Mouse (Mus musculus) midbrain, embryonic 14.5 days (tissue): ENCODE measurements around the gene Pink1. TPM values are rescaled to one million over a fixed set of nuclear protein-coding genes. Genes with fewer than 3 reads are reported as not detected.

Experiments
- ATAC-seq: fragments of 200-750 bp; cut with Nextera tagmentation; 2 replicates; pipeline ENCODE4 v1.8.0; 2017; ENCODE audit warnings: moderate number of reproducible peaks, moderate library complexity; ENCODE audit not compliant: low FRiP score, low TSS enrichment
- DNase-seq: peaks from one replicate; pipeline ENCODE4 v3.0.0-alpha.2; 2015
- H3K27ac ChIP-seq: fragments of 300-500 bp; sonication (generic); replicated peaks from 2 replicates; pipeline ENCODE4 v1.5.1; 2014; ENCODE audit warnings: mild to moderate bottlenecking, low read depth, low read length, moderate library complexity
- H3K27me3 ChIP-seq: fragments of 300-500 bp; sonication (generic); 2 replicates; pipeline ENCODE4 v1.6.1; 2014; ENCODE audit warnings: low read length, control low read depth, mixed read lengths; ENCODE audit not compliant: control insufficient read depth, insufficient read depth
- H3K36me3 ChIP-seq: fragments of 300-500 bp; sonication (generic); 2 replicates; pipeline ENCODE4 v1.6.1; 2014; ENCODE audit warnings: low read length, control low read depth; ENCODE audit not compliant: control insufficient read depth, insufficient read depth
- H3K4me1 ChIP-seq: fragments of 300-500 bp; sonication (generic); 2 replicates; pipeline ENCODE4 v1.6.1; 2014; ENCODE audit warnings: mild to moderate bottlenecking, antibody characterized with exemption, low read length, control low read depth; ENCODE audit not compliant: control insufficient read depth, insufficient read depth
- H3K4me2 ChIP-seq: fragments of 300-500 bp; sonication (generic); 2 replicates; pipeline ENCODE4 v1.6.1; 2014; ENCODE audit warnings: mild to moderate bottlenecking, low read length, moderate library complexity
- H3K4me3 ChIP-seq: fragments of 300-500 bp; sonication (generic); replicated peaks from 2 replicates; pipeline ENCODE4 v1.5.1; 2014; ENCODE audit warnings: low read depth, low read length
- H3K9ac ChIP-seq: fragments of 300-500 bp; sonication (generic); replicated peaks from 2 replicates; pipeline ENCODE4 v1.6.1; 2014; ENCODE audit warnings: mild to moderate bottlenecking, low read length, moderate library complexity
- H3K9me3 ChIP-seq: fragments of 300-500 bp; sonication (generic); 2 replicates; pipeline ENCODE4 v1.6.1; 2016; ENCODE audit warnings: low read length, control low read depth, mixed read lengths; ENCODE audit not compliant: control insufficient read depth
- WGBS: fragments of 180-500 bp; shearing (Covaris S2); extraction: QIAGEN DNeasy Blood & Tissue Kit; methylation state at CpG from one replicate; pipeline ENCODE4 v1.1.7; 2014; 5-methylcytosine and 5-hydroxymethylcytosine counted together
- polyA plus RNA-seq: library from polyadenylated mRNA; unstranded; fragments of >200 nt; fragmentation: Nextera tagmentation; extraction: Ambion mirVana; gene quantifications from 2 replicates; pipeline ENCODE4 v1.2.1, GENCODE M21; 2014

The Pink1 gene
- polyA plus RNA-seq, 1 experiment from 2014 or later, result 54.1 TPM

DNA sequence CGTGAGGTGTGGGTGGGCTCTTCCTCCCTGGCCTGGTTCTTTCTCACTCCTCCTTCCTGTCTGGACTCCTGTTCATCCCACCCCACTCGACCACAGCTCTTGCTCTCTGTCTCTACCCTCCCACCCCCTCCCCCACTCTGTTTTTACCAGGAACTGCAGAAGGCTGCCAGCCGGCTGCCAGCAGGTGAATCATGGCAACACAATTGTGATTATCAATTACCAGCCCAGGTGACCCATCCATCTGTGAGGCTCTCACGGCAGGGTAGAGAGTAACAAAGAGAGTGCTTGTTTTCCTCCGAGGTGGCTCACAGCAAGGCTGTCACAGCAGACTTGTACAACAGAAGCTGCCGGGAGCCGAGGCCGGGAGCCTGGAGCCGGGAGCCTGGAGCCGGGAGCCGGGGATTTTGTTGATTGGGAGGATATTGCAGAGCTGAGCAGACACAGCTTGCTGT is 35.3 kb upstream of the Pink1 start:
- ATAC-seq, result no peak

DNA sequence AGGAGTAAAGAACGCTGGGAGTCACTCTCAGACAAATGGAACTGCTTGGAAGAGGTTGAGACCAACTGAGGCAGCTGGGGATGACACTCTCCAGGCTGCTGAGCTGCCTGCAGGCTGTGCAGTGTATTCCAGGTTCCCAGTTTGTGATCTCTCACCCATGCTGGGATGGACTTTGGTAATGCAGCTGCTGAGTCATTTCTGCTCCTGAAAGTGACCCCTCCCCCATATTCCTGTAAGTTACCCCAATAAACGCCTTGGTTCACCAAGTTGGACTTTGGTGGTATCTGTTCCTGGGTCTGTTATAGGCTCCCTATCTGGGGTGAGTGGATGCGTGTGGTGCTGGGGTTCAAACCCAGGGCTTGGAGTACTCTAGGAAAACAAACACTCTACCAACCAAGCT is 32.1 kb upstream of the Pink1 start:
- 75% methylated on average over 3 of the region's 3 CpGs for WGBS
- Histone ChIP-seq H3K4me1 (peaks cover 7% of the 10 kb centered on the region; the same call in 1 of the 2 replicates), H3K36me3 (no peaks in the 10 kb centered on the region)

More for the DNA sequence above, 35.3 kb upstream of the Pink1 start:
- no peak overlapping the region for H3K4me3 ChIP-seq
- H3K4me2 ChIP-seq, result peak overlapping the region; percentile 26
- no peaks in the 10 kb centered on the region for H3K9me3 ChIP-seq
- DNase-seq, result peak; percentile 50
- peaks cover 7% of the 10 kb centered on the region; the same call in 1 of the 2 replicates for H3K4me1 ChIP-seq
- 5% methylated on average over 11 of the region's 11 CpGs for WGBS
- H3K9ac ChIP-seq, result peak overlapping the region; percentile 29; the same call in 1 of the 2 replicates
- no peaks in the 10 kb centered on the region; the same call in 1 of the 2 replicates for H3K27me3 ChIP-seq
- H3K36me3 ChIP-seq, result no peaks in the 10 kb centered on the region
- H3K27ac ChIP-seq, result peak overlapping the region; percentile 52

DNA sequence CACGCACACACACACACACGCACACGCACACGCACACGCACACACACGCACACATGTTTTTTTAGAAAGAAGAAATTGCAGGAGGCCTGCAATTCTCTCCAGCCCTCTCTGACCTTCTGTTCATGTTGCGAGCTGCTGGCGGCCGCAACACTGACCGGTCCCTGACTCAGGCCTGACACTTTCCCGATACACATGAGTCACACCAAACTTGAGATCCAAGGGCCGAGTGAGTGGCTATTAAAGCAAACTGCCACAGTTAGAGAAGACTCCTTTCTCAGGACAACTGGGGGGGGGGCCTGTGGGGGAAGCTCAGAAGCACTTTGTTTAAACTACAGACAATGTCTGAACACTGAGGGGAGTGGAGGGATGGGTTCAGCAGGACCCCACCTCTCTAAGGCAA is 30.4 kb upstream of the Pink1 start:
- Histone ChIP-seq H3K9me3 (no peaks in the 10 kb centered on the region), H3K4me3 (no peak overlapping the region), H3K4me2 (no peak overlapping the region), H3K9ac (no peak overlapping the region), H3K36me3 (no peaks in the 10 kb centered on the region), H3K27ac (no peak overlapping the region), H3K4me1 (peaks cover 5% of the 10 kb centered on the region; the same call in 1 of the 2 replicates), H3K27me3 (no peaks in the 10 kb centered on the region; the same call in 1 of the 2 replicates)
- DNase-seq (no peak), ATAC-seq (no peak)
- 92% methylated on average over 12 of the region's 12 CpGs for WGBS

More for the DNA sequence above, 32.1 kb upstream of the Pink1 start:
- DNase-seq, result no peak
- Histone ChIP-seq H3K9me3 (no peaks in the 10 kb centered on the region), H3K4me2 (no peak overlapping the region), H3K4me3 (no peak overlapping the region), H3K27ac (no peak overlapping the region), H3K27me3 (no peaks in the 10 kb centered on the region; the same call in 1 of the 2 replicates), H3K9ac (no peak overlapping the region)
- no peak for ATAC-seq

DNA sequence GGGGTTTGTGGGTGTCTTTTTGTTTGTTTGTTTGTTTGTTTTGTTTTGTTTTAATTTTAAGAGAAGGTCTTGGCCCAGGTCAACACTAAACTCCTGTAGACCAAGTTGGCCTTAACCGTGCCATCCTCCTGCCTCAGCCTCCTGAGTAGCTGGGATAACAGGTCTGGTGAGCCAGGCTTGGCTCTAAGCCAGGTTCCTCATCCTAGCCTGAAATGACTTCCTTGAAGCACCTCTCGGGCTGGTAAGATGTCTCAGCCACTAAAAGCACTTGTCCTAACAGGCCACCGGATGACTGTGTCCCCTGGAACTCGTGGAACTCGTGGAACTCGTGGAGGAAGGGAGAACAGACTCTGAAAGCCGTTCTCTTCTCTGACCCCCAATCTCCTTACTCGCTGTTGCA is 30.0 kb upstream of the Pink1 start:
- no peaks in the 10 kb centered on the region for H3K9me3 ChIP-seq
- WGBS, result 89% methylated on average over 8 of the region's 8 CpGs
- H3K4me1 ChIP-seq, result 0 out of 2 replicates have a peak, but pooled peaks cover under 1% of the 10 kb centered on the region
- H3K9ac ChIP-seq, result no peak overlapping the region
- DNase-seq (no peak), ATAC-seq (no peak)
- H3K4me2 ChIP-seq, result no peak overlapping the region
- no peaks in the 10 kb centered on the region; the same call in 1 of the 2 replicates for H3K27me3 ChIP-seq
- no peaks in the 10 kb centered on the region for H3K36me3 ChIP-seq
- H3K4me3 ChIP-seq, result no peak overlapping the region
- H3K27ac ChIP-seq, result no peak overlapping the region

DNA sequence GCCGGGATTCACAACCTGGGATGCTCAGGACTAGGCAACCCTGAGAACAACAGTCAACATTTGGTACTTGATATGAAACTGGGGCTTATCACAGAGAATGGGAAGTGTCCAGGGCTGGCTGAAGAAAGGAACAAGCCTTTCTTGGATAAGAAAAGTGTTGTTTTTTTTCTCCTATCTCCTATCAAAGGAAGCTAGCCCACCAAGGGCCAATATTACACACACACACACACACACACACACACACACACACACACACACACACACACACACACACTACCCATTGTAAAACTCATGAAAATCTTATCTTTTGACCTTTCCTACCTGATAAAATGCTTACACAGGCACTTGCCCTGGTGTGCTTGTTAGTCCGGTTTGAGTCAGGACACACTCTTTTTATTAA is 29.4 kb upstream of the Pink1 start:
- no peak overlapping the region for H3K4me3 ChIP-seq
- no peak overlapping the region for H3K27ac ChIP-seq
- H3K36me3 ChIP-seq, result no peaks in the 10 kb centered on the region
- no peak overlapping the region for H3K4me2 ChIP-seq
- ATAC-seq (no peak), DNase-seq (no peak)
- no peaks in the 10 kb centered on the region for H3K9me3 ChIP-seq
- H3K9ac ChIP-seq, result no peak overlapping the region
- 92% methylated on average over 2 of the region's 2 CpGs for WGBS
- no peaks in the 10 kb centered on the region; the same call in 1 of the 2 replicates for H3K27me3 ChIP-seq
- no peaks in the 10 kb centered on the region for H3K4me1 ChIP-seq

DNA sequence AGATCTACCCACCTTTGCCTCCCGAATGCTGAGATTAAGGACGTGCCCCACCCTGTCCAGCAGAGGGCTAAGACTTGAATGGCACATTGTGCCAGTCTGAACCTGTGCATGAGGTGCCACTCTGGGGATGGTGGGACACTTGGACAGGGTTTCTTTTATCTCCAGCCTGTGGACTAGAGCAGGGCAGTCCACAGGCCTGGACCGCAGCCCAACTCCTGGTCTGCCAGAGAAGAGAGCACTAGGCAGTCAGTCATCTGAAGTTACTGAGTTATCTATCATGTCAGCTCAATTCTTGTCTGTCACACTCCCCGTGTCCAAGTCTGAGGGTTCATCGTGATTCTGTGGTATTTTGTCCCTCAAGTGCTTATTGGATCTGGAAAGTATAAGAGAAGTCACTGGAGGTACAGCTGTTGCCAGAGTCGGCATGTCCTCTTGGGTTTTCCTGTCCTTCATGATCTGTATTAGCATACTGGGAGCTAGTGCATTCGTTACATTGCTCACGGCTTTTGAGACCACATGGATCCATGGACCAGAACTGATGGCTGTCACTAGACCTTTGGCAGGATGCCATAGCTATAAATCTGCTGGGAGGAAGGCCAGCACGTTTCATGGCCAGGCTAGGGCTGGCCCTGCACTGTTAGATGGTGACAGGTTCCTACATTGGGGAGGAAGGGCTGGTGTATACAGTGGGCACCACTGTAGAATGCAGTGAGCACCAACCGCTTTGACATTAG is 27.5 kb upstream of the Pink1 start:
- no peak overlapping the region for H3K4me3 ChIP-seq
- no peak overlapping the region for H3K27ac ChIP-seq
- no peak overlapping the region for H3K4me2 ChIP-seq
- no peaks in the 10 kb centered on the region for H3K9me3 ChIP-seq
- no peak for ATAC-seq
- WGBS, result 71% methylated on average over 10 of the region's 10 CpGs
- H3K27me3 ChIP-seq, result no peaks in the 10 kb centered on the region
- no peaks in the 10 kb centered on the region for H3K36me3 ChIP-seq
- no peak overlapping the region for H3K9ac ChIP-seq
- DNase-seq, result no peak
- no peaks in the 10 kb centered on the region for H3K4me1 ChIP-seq

DNA sequence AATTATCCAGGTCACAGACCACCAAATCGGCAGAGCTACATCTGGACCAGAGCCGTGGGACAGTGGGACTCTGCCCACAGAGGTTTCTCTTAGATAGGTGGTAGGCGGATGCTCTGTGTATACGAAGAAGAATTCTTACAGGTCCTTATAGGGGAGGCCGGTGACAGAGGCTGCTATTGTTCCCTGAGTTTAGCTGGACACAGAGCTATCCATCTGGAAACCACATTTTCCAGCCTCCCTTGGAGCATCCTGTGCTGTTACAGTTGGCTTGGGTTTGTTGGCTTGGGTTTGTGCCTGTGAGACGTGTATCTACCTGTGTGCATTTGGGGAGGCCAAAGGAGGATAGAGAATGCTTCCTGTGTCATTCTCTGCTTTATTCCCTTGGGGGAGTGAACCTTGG is 26.6 kb upstream of the Pink1 start:
- WGBS, result 89% methylated on average over 6 of the region's 6 CpGs
- no peak overlapping the region for H3K4me2 ChIP-seq
- no peaks in the 10 kb centered on the region for H3K27me3 ChIP-seq
- H3K36me3 ChIP-seq, result no peaks in the 10 kb centered on the region
- no peaks in the 10 kb centered on the region for H3K9me3 ChIP-seq
- no peaks in the 10 kb centered on the region for H3K4me1 ChIP-seq
- DNase-seq (no peak), ATAC-seq (no peak)
- no peak overlapping the region for H3K9ac ChIP-seq
- H3K27ac ChIP-seq, result no peak overlapping the region
- no peak overlapping the region for H3K4me3 ChIP-seq

DNA sequence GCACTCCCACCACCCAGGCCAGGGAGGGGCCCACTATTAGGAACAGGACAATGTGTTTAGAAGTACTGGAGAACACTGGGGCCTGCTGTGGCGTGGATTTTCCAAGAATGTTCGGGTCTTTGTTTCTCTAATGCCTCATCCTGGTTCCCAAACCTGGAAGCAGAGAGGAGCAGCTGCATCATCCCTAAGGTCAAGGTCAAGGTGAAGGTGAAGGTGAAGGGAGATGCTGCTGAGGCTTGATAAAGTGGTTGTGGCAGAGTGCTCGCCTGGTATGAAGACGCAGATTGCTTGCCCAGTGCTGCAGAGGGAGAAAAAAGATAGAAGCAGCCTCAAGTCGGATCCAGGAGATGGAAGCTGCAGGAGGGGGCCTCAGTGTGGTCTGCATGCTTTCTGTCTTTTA is 25.7 kb upstream of the Pink1 start:
- DNase-seq, result no peak
- ATAC-seq, result no peak
- no peaks in the 10 kb centered on the region for H3K9me3 ChIP-seq
- no peak overlapping the region for H3K9ac ChIP-seq
- H3K4me3 ChIP-seq, result no peak overlapping the region
- no peaks in the 10 kb centered on the region for H3K36me3 ChIP-seq
- 82% methylated on average over 5 of the region's 5 CpGs for WGBS
- no peak overlapping the region for H3K4me2 ChIP-seq
- H3K27me3 ChIP-seq, result no peaks in the 10 kb centered on the region
- no peak overlapping the region for H3K27ac ChIP-seq
- H3K4me1 ChIP-seq, result no peaks in the 10 kb centered on the region

DNA sequence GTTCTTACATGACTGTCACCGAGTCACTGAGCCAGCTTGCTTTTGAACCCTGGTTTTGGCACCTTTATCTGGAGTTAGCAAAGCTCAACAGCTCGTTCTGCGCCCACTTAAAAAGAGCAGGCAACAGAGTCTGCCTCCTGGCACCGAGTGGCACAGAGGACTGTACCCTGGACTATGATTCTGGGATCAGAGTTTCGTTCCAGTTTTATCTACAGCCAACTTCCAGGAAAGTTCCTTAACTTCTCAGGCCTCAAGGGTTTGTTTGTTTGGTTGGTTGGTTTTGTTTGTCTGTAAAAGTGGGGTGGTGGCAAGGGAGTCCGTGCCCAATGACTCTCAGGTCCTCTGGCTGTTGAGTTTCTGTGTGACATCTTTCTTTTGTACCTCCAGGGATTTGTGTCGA is 22.6 kb upstream of the Pink1 start:
- H3K4me3 ChIP-seq, result no peak overlapping the region
- DNase-seq, result no peak

More for the DNA sequence above, 22.6 kb upstream of the Pink1 start:
- H3K9ac ChIP-seq, result no peak overlapping the region
- H3K36me3 ChIP-seq, result no peaks in the 10 kb centered on the region
- 0 out of 2 replicates have a peak, but pooled peaks cover 1% of the 10 kb centered on the region for H3K4me1 ChIP-seq
- H3K9me3 ChIP-seq, result no peaks in the 10 kb centered on the region
- 81% methylated on average over 7 of the region's 7 CpGs for WGBS
- no peak overlapping the region for H3K27ac ChIP-seq
- ATAC-seq, result no peak
- no peak overlapping the region for H3K4me2 ChIP-seq
- H3K27me3 ChIP-seq, result no peaks in the 10 kb centered on the region
